Mouse (Mus musculus) neural tube, embryonic 13.5 days (tissue): Measurements from ENCODE around the gene Gm3233. TPM values are rescaled to one million over a fixed set of nuclear protein-coding genes. Genes with fewer than 3 reads are reported as not detected.
"Not testable (repeated sequence)": the region's sequence is repeated elsewhere in the genome, so short reads cannot be mapped to it uniquely, and the experiment has no call there.

Source experiments
- ATAC-seq: fragments of 200-750 bp; cut with Nextera tagmentation; 2 replicates; pipeline ENCODE4 v1.8.0; 2017; ENCODE audit warnings: low read depth, mild to moderate bottlenecking, moderate TSS enrichment, moderate library complexity
- H3K27ac ChIP-seq: fragments of 300-500 bp; sonication (generic); replicated peaks from 2 replicates; pipeline ENCODE4 v1.5.1; 2015; ENCODE audit warnings: moderate library complexity, mild to moderate bottlenecking, inconsistent platforms
- H3K27me3 ChIP-seq: fragments of 300-500 bp; sonication (generic); 2 replicates; pipeline ENCODE4 v1.6.1; 2015; ENCODE audit warnings: mild to moderate bottlenecking, inconsistent platforms
- H3K36me3 ChIP-seq: fragments of 300-500 bp; sonication (generic); 2 replicates; pipeline ENCODE4 v1.6.1; 2015; ENCODE audit warnings: mild to moderate bottlenecking, inconsistent platforms
- H3K4me1 ChIP-seq: fragments of 300-500 bp; sonication (generic); replicated peaks from 2 replicates; pipeline ENCODE4 v1.6.1; 2015; ENCODE audit warnings: inconsistent platforms
- H3K4me2 ChIP-seq: fragments of 300-500 bp; sonication (generic); 2 replicates; pipeline ENCODE4 v1.6.1; 2015; ENCODE audit warnings: inconsistent platforms, mild to moderate bottlenecking, moderate library complexity
- H3K4me3 ChIP-seq: fragments of 300-500 bp; sonication (generic); 2 replicates; pipeline ENCODE4 v1.5.1; 2015; ENCODE audit warnings: mild to moderate bottlenecking, inconsistent platforms
- H3K9ac ChIP-seq: fragments of 300-500 bp; sonication (generic); 2 replicates; pipeline ENCODE4 v1.6.1; 2015; ENCODE audit warnings: moderate library complexity, mild to moderate bottlenecking, inconsistent platforms
- H3K9me3 ChIP-seq: fragments of 300-500 bp; sonication (generic); 2 replicates; pipeline ENCODE4 v1.6.1; 2016; ENCODE audit warnings: inconsistent platforms
- WGBS: fragments of 180-500 bp; shearing (Covaris S2); methylation state at CpG from one replicate; pipeline ENCODE4 v1.1.7; 2015; 5-methylcytosine and 5-hydroxymethylcytosine counted together
- polyA plus RNA-seq: library from polyadenylated mRNA; unstranded; fragments of >200 nt; fragmentation: Nextera tagmentation; extraction: Ambion mirVana; gene quantifications from 2 replicates; pipeline ENCODE4 v1.2.1, GENCODE M21; 2015

The Gm3233 gene
- polyA plus RNA-seq, result not detected in 2 replicates

- H3K4me1 ChIP-seq, H3K27ac ChIP-seq, H3K9me3 ChIP-seq, H3K36me3 ChIP-seq, H3K4me2 ChIP-seq, H3K9ac ChIP-seq, H3K27me3 ChIP-seq, H3K4me3 ChIP-seq, ATAC-seq: not testable (repeated sequence)
- whole genome bisulfite sequencing, result no CpG with 5 or more reads among the region's 1 CpGs
Observed at GRCm38 (mm10) chr10:77759582-77759981, at the start of gene Gm3233. Gene Gm3233 (minus strand): TSS chr10:77759682.

GRCm38 (mm10) chr10:77804095-77804494 lies 44.6 kb upstream of the Gm3233 start:
- ATAC-seq, result no peak
- H3K27me3 ChIP-seq, result no peaks in the 10 kb centered on the region
- no peak overlapping the region for H3K4me2 ChIP-seq
- H3K9ac ChIP-seq, result no peak overlapping the region
- H3K27ac ChIP-seq, result no peak overlapping the region
- 87% methylated on average over 3 of the region's 3 CpGs for WGBS
- 0 out of 2 replicates have a peak, but pooled peaks cover under 1% of the 10 kb centered on the region for H3K4me1 ChIP-seq
- no peaks in the 10 kb centered on the region for H3K36me3 ChIP-seq
- no peak overlapping the region for H3K4me3 ChIP-seq
- H3K9me3 ChIP-seq, result no peaks in the 10 kb centered on the region

GRCm38 (mm10) chr10:77798921-77799508 lies 39.5 kb upstream of the Gm3233 start, which contains the start of gene Gm19668:
Gene Gm19668 (minus strand): TSS chr10:77799133.
- Histone ChIP-seq H3K27me3 (no peaks in the 10 kb centered on the region), H3K4me2 (no peak within 1 kb of the TSS), H3K27ac (peak within 1 kb of the TSS; percentile 49; the same call in 1 of the 2 replicates), H3K36me3 (no peaks in the 10 kb centered on the region), H3K9me3 (no peaks in the 10 kb centered on the region), H3K4me3 (no peak within 1 kb of the TSS), H3K4me1 (peaks cover 8% of the 10 kb centered on the region; the same call in 1 of the 2 replicates), H3K9ac (no peak within 1 kb of the TSS)
- no peak for ATAC-seq
- 28% methylated on average over 8 of the region's 8 CpGs for WGBS

GRCm38 (mm10) chr10:77798164-77798920 lies 38.9 kb upstream of the Gm3233 start:
- WGBS, result 35% methylated on average over 3 of the region's 3 CpGs
- not testable (repeated sequence) for H3K9me3 ChIP-seq, H3K4me3 ChIP-seq, H3K4me2 ChIP-seq, H3K27me3 ChIP-seq, H3K4me1 ChIP-seq, H3K9ac ChIP-seq, H3K36me3 ChIP-seq
- H3K27ac ChIP-seq, result peak overlapping the region; percentile 49; the same call in 1 of the 2 replicates
- 0 out of 2 replicates have a peak, but pooled peaks have one; percentile 27 for ATAC-seq

GRCm38 (mm10) chr10:77797677-77798076 lies 38.2 kb upstream of the Gm3233 start:
- 16% methylated on average over 3 of the region's 3 CpGs for WGBS
- Histone ChIP-seq H3K4me2 (no peak overlapping the region), H3K9me3 (no peaks in the 10 kb centered on the region), H3K4me1 (peaks cover 8% of the 10 kb centered on the region; the same call in 1 of the 2 replicates), H3K36me3 (no peaks in the 10 kb centered on the region), H3K27ac (peak overlapping the region; percentile 49; the same call in 1 of the 2 replicates), H3K27me3 (no peaks in the 10 kb centered on the region), H3K4me3 (no peak overlapping the region), H3K9ac (no peak overlapping the region; the same call in 1 of the 2 replicates)
- ATAC-seq, result no peak

- H3K4me1 ChIP-seq, result peaks cover 8% of the 10 kb centered on the region; the same call in 1 of the 2 replicates
- no peak within 1 kb of the TSS for H3K4me2 ChIP-seq
- no peak within 1 kb of the TSS for H3K27ac ChIP-seq
- 60% methylated on average over 2 of the region's 2 CpGs for WGBS
- no peaks in the 10 kb centered on the region for H3K9me3 ChIP-seq
- no peaks in the 10 kb centered on the region for H3K36me3 ChIP-seq
- no peak for ATAC-seq
- no peaks in the 10 kb centered on the region for H3K27me3 ChIP-seq
- no peak within 1 kb of the TSS for H3K4me3 ChIP-seq
- no peak within 1 kb of the TSS for H3K9ac ChIP-seq
Observed at GRCm38 (mm10) chr10:77794976-77795375, 35.5 kb upstream of the Gm3233 start, which contains the start of gene Gm9639. Gene Gm9639 (minus strand): TSS chr10:77795076.

- no peak overlapping the region for H3K4me2 ChIP-seq
- ATAC-seq, result no peak
- WGBS, result 84% methylated on average over 2 of the region's 2 CpGs
- no peak overlapping the region for H3K27ac ChIP-seq
- H3K4me1 ChIP-seq, result no peaks in the 10 kb centered on the region
- H3K27me3 ChIP-seq, result no peaks in the 10 kb centered on the region
- no peaks in the 10 kb centered on the region for H3K36me3 ChIP-seq
- H3K9ac ChIP-seq, result no peak overlapping the region
- no peak overlapping the region for H3K4me3 ChIP-seq
- no peaks in the 10 kb centered on the region for H3K9me3 ChIP-seq
Observed at GRCm38 (mm10) chr10:77788621-77789020, 29.1 kb upstream of the Gm3233 start.

- H3K4me1 ChIP-seq, ATAC-seq, H3K27me3 ChIP-seq, H3K9ac ChIP-seq, H3K36me3 ChIP-seq, H3K4me3 ChIP-seq, H3K4me2 ChIP-seq, H3K9me3 ChIP-seq, H3K27ac ChIP-seq: not testable (repeated sequence)
- 40% methylated on average over 1 of the region's 1 CpGs for WGBS
Observed at GRCm38 (mm10) chr10:77787876-77788275, 28.4 kb upstream of the Gm3233 start, which contains the start of gene Gm7137. Gene Gm7137 (minus strand): TSS chr10:77788200.

GRCm38 (mm10) chr10:77783396-77783795 lies 23.9 kb upstream of the Gm3233 start:
- not testable (repeated sequence) for H3K4me2 ChIP-seq, H3K4me3 ChIP-seq, H3K36me3 ChIP-seq, H3K27me3 ChIP-seq, H3K4me1 ChIP-seq, H3K9ac ChIP-seq, H3K9me3 ChIP-seq, ATAC-seq, H3K27ac ChIP-seq
- WGBS, result 100% methylated on average over 3 of the region's 3 CpGs

- H3K4me3 ChIP-seq, H3K27ac ChIP-seq, H3K4me2 ChIP-seq, H3K9ac ChIP-seq, ATAC-seq, H3K27me3 ChIP-seq, H3K4me1 ChIP-seq, H3K9me3 ChIP-seq, H3K36me3 ChIP-seq: not testable (repeated sequence)
- WGBS, result 86% methylated on average over 1 of the region's 1 CpGs
Observed at GRCm38 (mm10) chr10:77782442-77782841, 23.0 kb upstream of the Gm3233 start, which contains the start of gene Gm3250. Gene Gm3250 (minus strand): TSS chr10:77782542.

GRCm38 (mm10) chr10:77776844-77777243 lies 17.4 kb upstream of the Gm3233 start, which contains the start of gene Gm7138:
Gene Gm7138 (minus strand): TSS chr10:77776944.
- H3K9ac ChIP-seq, H3K4me2 ChIP-seq, H3K36me3 ChIP-seq, H3K4me3 ChIP-seq, H3K4me1 ChIP-seq, H3K27me3 ChIP-seq, H3K27ac ChIP-seq, ATAC-seq, H3K9me3 ChIP-seq: not testable (repeated sequence)
- WGBS, result 56% methylated on average over 1 of the region's 1 CpGs

GRCm38 (mm10) chr10:77772142-77772541 lies 12.7 kb upstream of the Gm3233 start:
- whole genome bisulfite sequencing, result 100% methylated on average over 1 of the region's 3 CpGs
- not testable (repeated sequence) for H3K9ac ChIP-seq, H3K27me3 ChIP-seq, H3K4me1 ChIP-seq, H3K4me2 ChIP-seq, ATAC-seq, H3K27ac ChIP-seq, H3K36me3 ChIP-seq, H3K9me3 ChIP-seq, H3K4me3 ChIP-seq
